Comparison of ENCODE assay signal across 8 mouse cellular contexts in genomic region chr2:121140018-121140882, GRCm38 (mm10). TPM values are rescaled to one million over a fixed set of nuclear protein-coding genes. Genes with fewer than 3 reads are reported as not detected.
DNase-seq lines count a peak whose midpoint lies in the region; ATAC-seq and TF ChIP-seq lines count a peak whose summit lies in the region.

Gene Adal, plus strand, starts transcription at chr2:121140428.
Gene Lcmt2, minus strand, starts transcription at chr2:121140653.

- ATAC-seq in forebrain, embryonic 12.5 days (ENCODE audit: low FRiP score), result peak; percentile 93
- peak; percentile 93 for ATAC-seq in heart, postnatal 0 days (ENCODE audit: insufficient read depth, low read depth)
- ATAC-seq in liver, embryonic 16.5 days (ENCODE audit: low read depth), result peak; percentile 96
- peak; percentile 96 for ATAC-seq in neural tube, embryonic 13.5 days (ENCODE audit: low read depth)

- under 1% methylated on average over 83 of the region's 87 CpGs for WGBS in forebrain, embryonic 12.5 days
- under 1% methylated on average over 87 of the region's 87 CpGs for WGBS in heart, postnatal 0 days
- WGBS in liver, embryonic 16.5 days (ENCODE audit: insufficient replicate concordance), result under 1% methylated on average over 87 of the region's 87 CpGs
- WGBS in neural tube, embryonic 13.5 days, result under 1% methylated on average over 87 of the region's 87 CpGs

- H3K27me3 ChIP-seq in forebrain, embryonic 12.5 days, result no peaks in the 10 kb centered on the region
- no peaks in the 10 kb centered on the region for H3K27me3 ChIP-seq in heart, postnatal 0 days (ENCODE audit: control insufficient read depth, insufficient read depth, low read length)
- H3K27me3 ChIP-seq in liver, embryonic 16.5 days (ENCODE audit: control insufficient read depth, insufficient read depth, low read depth, low read length), result no peaks in the 10 kb centered on the region
- H3K27me3 ChIP-seq in neural tube, embryonic 13.5 days, result no peaks in the 10 kb centered on the region
- H3K27me3 ChIP-seq in testis, adult 2 months (ENCODE audit: control insufficient read depth, insufficient read depth, low read length), result no peaks in the 10 kb centered on the region

- peak; percentile 69 to 88 for DNase-seq in CD8-positive naive resting alpha-beta T cell, adult 2 months (ENCODE audit: low read depth in 2 of 2, low spot score in 2 of 2)
- peak; percentile 79 for DNase-seq in c-Kit-positive CD71-positive TER-119-negative erythroid progenitor cells, embryonic 14.5 days (ENCODE audit: low read depth)
- peak; percentile 92 for DNase-seq in heart, postnatal 0 days (ENCODE audit: low spot score)
- DNase-seq in kidney, postnatal 4 days, result peak; percentile 90 to 95

- peak; percentile 80 for TF ChIP-seq POLR2A in testis, adult 2 months (IDR thresholded peaks at IDR 0.05; ENCODE audit: control insufficient read depth, low read depth, low read length)

- H3K9me3 ChIP-seq in forebrain, embryonic 12.5 days, result peaks cover 8% of the 10 kb centered on the region; the same call in 1 of the 2 replicates
- no peaks in the 10 kb centered on the region for H3K9me3 ChIP-seq in heart, postnatal 0 days (replicated peaks; ENCODE audit: control insufficient read depth, low read length)
- H3K9me3 ChIP-seq in liver, embryonic 16.5 days (replicated peaks; ENCODE audit: control insufficient read depth, low read length), result no peaks in the 10 kb centered on the region
- H3K9me3 ChIP-seq in neural tube, embryonic 13.5 days, result no peaks in the 10 kb centered on the region

- H3K4me2 ChIP-seq in forebrain, embryonic 12.5 days, result peak within 1 kb of the TSS; percentile 69
- peak within 1 kb of the TSS; percentile 89 for H3K4me2 ChIP-seq in heart, postnatal 0 days (ENCODE audit: low read depth, low read length)
- H3K4me2 ChIP-seq in liver, embryonic 16.5 days (ENCODE audit: low read depth, low read length), result peak within 1 kb of the TSS; percentile 90
- H3K4me2 ChIP-seq in neural tube, embryonic 13.5 days, result peak within 1 kb of the TSS; percentile 81

- peaks cover 23% of the 10 kb centered on the region for H3K36me3 ChIP-seq in forebrain, embryonic 12.5 days (replicated peaks)
- peaks cover 24% of the 10 kb centered on the region; the same call in 1 of the 2 replicates for H3K36me3 ChIP-seq in heart, postnatal 0 days (replicated peaks; ENCODE audit: control insufficient read depth, insufficient read depth, low read length)
- H3K36me3 ChIP-seq in liver, embryonic 16.5 days (ENCODE audit: control insufficient read depth, insufficient read depth), result peaks cover 6% of the 10 kb centered on the region
- H3K36me3 ChIP-seq in neural tube, embryonic 13.5 days, result peaks cover 37% of the 10 kb centered on the region
- peaks cover 1% of the 10 kb centered on the region; the same call in 1 of the 2 replicates for H3K36me3 ChIP-seq in testis, adult 2 months (ENCODE audit: control insufficient read depth, insufficient read depth, low read length)

- H3K27ac ChIP-seq in forebrain, embryonic 12.5 days, result peak within 1 kb of the TSS; percentile 98
- H3K27ac ChIP-seq in heart, postnatal 0 days (ENCODE audit: low read depth), result peak within 1 kb of the TSS; percentile 99
- H3K27ac ChIP-seq in liver, embryonic 16.5 days (ENCODE audit: low read length), result peak within 1 kb of the TSS; percentile 92
- peak within 1 kb of the TSS; percentile 98 for H3K27ac ChIP-seq in neural tube, embryonic 13.5 days (replicated peaks)
- peak within 1 kb of the TSS; percentile 82 for H3K27ac ChIP-seq in testis, adult 2 months (ENCODE audit: control insufficient read depth, insufficient read depth, low read depth, low read length)

- TF ChIP-seq CTCF in heart, postnatal 0 days (IDR thresholded peaks at IDR 0.05; ENCODE audit: low read depth), result no peak
- no peak for TF ChIP-seq CTCF in testis, adult 2 months (IDR thresholded peaks at IDR 0.05; ENCODE audit: control insufficient read depth, insufficient read depth, insufficient replicate concordance, low read depth, low read length)

- peaks cover 33% of the 10 kb centered on the region for H3K4me1 ChIP-seq in forebrain, embryonic 12.5 days
- H3K4me1 ChIP-seq in heart, postnatal 0 days (ENCODE audit: control insufficient read depth, insufficient read depth), result peaks cover 21% of the 10 kb centered on the region
- H3K4me1 ChIP-seq in liver, embryonic 16.5 days (ENCODE audit: control insufficient read depth, low read depth, low read length), result peaks cover 28% of the 10 kb centered on the region
- peaks cover 39% of the 10 kb centered on the region for H3K4me1 ChIP-seq in neural tube, embryonic 13.5 days (replicated peaks)
- H3K4me1 ChIP-seq in testis, adult 2 months (ENCODE audit: control insufficient read depth, insufficient read depth, low read length), result peaks cover 13% of the 10 kb centered on the region

- H3K9ac ChIP-seq in forebrain, embryonic 12.5 days, result peak within 1 kb of the TSS; percentile 80
- peak within 1 kb of the TSS; percentile 69 for H3K9ac ChIP-seq in heart, postnatal 0 days (replicated peaks; ENCODE audit: low read depth, low read length)
- H3K9ac ChIP-seq in liver, embryonic 16.5 days (ENCODE audit: low read depth, low read length), result peak within 1 kb of the TSS; percentile 93
- peak within 1 kb of the TSS; percentile 92 for H3K9ac ChIP-seq in neural tube, embryonic 13.5 days

- peak within 1 kb of the TSS; percentile 60 for H3K4me3 ChIP-seq in forebrain, embryonic 12.5 days (replicated peaks)
- H3K4me3 ChIP-seq in heart, postnatal 0 days (ENCODE audit: low read depth, low read length), result peak within 1 kb of the TSS; percentile 61
- H3K4me3 ChIP-seq in liver, embryonic 16.5 days (ENCODE audit: low read depth, low read length), result peak within 1 kb of the TSS; percentile 89
- H3K4me3 ChIP-seq in neural tube, embryonic 13.5 days, result peak within 1 kb of the TSS; percentile 67
- H3K4me3 ChIP-seq in testis, adult 2 months (ENCODE audit: control insufficient read depth, low read depth, low read length), result peak within 1 kb of the TSS; percentile 91

- peak; percentile 92; the same call in 1 of the 2 replicates for TF ChIP-seq EP300 in heart, postnatal 0 days (IDR thresholded peaks at IDR 0.05; ENCODE audit: low read depth)

RNA-seq across cellular contexts. Expression of gene Adal, which starts in this region (rescaled TPM):
- 25.7 and 33.3 TPM in 2 replicates for polyA plus RNA-seq in forebrain, embryonic 12.5 days (2016; fragmentation: Nextera tagmentation; extraction: Ambion mirVana)
- total RNA-seq in heart, postnatal 0 days (2014; rRNA removed; ENCODE audit: low replicate concordance), result 13.1 and 15.3 TPM in 2 replicates
- 13.4 and 14.4 TPM in 2 replicates for polyA plus RNA-seq in heart, postnatal 0 days (2015; fragmentation: Nextera tagmentation; extraction: Ambion mirVana)
- 9.5 and 10.2 TPM in 2 replicates for polyA plus RNA-seq in liver, embryonic 16.5 days (2015; fragmentation: Nextera tagmentation; extraction: Ambion mirVana)
- 33.3 and 35.8 TPM in 2 replicates for polyA plus RNA-seq in neural tube, embryonic 13.5 days (2015; fragmentation: Nextera tagmentation; extraction: Ambion mirVana)
- 4.4 and 6.1 TPM in 2 replicates for polyA plus RNA-seq in testis, adult 2 months (2012; rRNA removed)

RNA-seq across cellular contexts. Expression of gene Lcmt2, which starts in this region (rescaled TPM):
- polyA plus RNA-seq in forebrain, embryonic 12.5 days (2016; fragmentation: Nextera tagmentation; extraction: Ambion mirVana), result 21.7 and 26.6 TPM in 2 replicates
- 6.1 and 8.4 TPM in 2 replicates for total RNA-seq in heart, postnatal 0 days (2014; rRNA removed; ENCODE audit: low replicate concordance)
- polyA plus RNA-seq in heart, postnatal 0 days (2015; fragmentation: Nextera tagmentation; extraction: Ambion mirVana), result 15.4 and 19.1 TPM in 2 replicates
- polyA plus RNA-seq in liver, embryonic 16.5 days (2015; fragmentation: Nextera tagmentation; extraction: Ambion mirVana), result 9.4 and 10.5 TPM in 2 replicates
- 18.3 and 21.2 TPM in 2 replicates for polyA plus RNA-seq in neural tube, embryonic 13.5 days (2015; fragmentation: Nextera tagmentation; extraction: Ambion mirVana)
- 1.6 and 1.9 TPM in 2 replicates for polyA plus RNA-seq in testis, adult 2 months (2012; rRNA removed)

Comparison
In these comparisons a context has a peak if more than half of its experiments do, and no peak if none do; other contexts are left out.
1. Peak in every context shown above with its lines: DNase-seq, ATAC-seq, H3K4me3 ChIP-seq and H3K27ac ChIP-seq.